Mouse (Mus musculus) heart, embryonic 14.5 days (tissue): ENCODE data around the gene Lyve1. TPM values are rescaled to one million over a fixed set of nuclear protein-coding genes. Genes with fewer than 3 reads are reported as not detected.

ENCODE experiments used
- ATAC-seq: fragments of 200-750 bp; cut with Nextera tagmentation; 2 replicates; pipeline ENCODE4 v1.8.0; 2017; ENCODE audit warnings: low read depth, moderate TSS enrichment; ENCODE audit not compliant: insufficient number of reproducible peaks, insufficient read depth, low FRiP score
- H3K27ac ChIP-seq, 2 experiments: fragments of 200-500 bp in 1 of 2; fragments of 300-500 bp in 1 of 2; sonication (generic) in 1 of 2; replicated peaks in 1 of 2; 2 replicates each; pipeline ENCODE4 v1.5.1; 2012 to 2014; ENCODE audit warnings: low read depth in 2 of 2, low read length in 2 of 2, control low read depth in 1 of 2, mild to moderate bottlenecking in 1 of 2, mixed read lengths in 1 of 2; ENCODE audit not compliant: control insufficient read depth in 1 of 2, insufficient read depth in 1 of 2
- H3K27me3 ChIP-seq: fragments of 300-500 bp; sonication (generic); 2 replicates; pipeline ENCODE4 v1.6.1; 2014; ENCODE audit warnings: mild to moderate bottlenecking, low read length, control low read depth; ENCODE audit not compliant: control insufficient read depth, insufficient read depth
- H3K36me3 ChIP-seq: fragments of 300-500 bp; sonication (generic); 2 replicates; pipeline ENCODE4 v1.6.1; 2014; ENCODE audit warnings: mild to moderate bottlenecking, control low read depth, low read length, mixed read lengths; ENCODE audit not compliant: control insufficient read depth, insufficient read depth
- H3K4me1 ChIP-seq, 2 experiments: fragments of 200-500 bp in 1 of 2; fragments of 300-500 bp in 1 of 2; sonication (generic) in 1 of 2; 2 replicates each; pipeline ENCODE4 v1.6.1; 2012 to 2014; ENCODE audit warnings: low read length in 2 of 2, control low read depth in 1 of 2, mixed read lengths in 1 of 2; ENCODE audit not compliant: control insufficient read depth in 2 of 2, insufficient read depth in 2 of 2
- H3K4me2 ChIP-seq: fragments of 300-500 bp; sonication (generic); 2 replicates; pipeline ENCODE4 v1.6.1; 2014; ENCODE audit warnings: mild to moderate bottlenecking, low read length
- H3K4me3 ChIP-seq, 2 experiments: fragments of 200-500 bp in 1 of 2; fragments of 300-500 bp in 1 of 2; sonication (generic) in 1 of 2; 2 replicates each; pipeline ENCODE4 v1.5.1; 2012 to 2014; ENCODE audit warnings: low read length in 2 of 2, mild to moderate bottlenecking in 2 of 2, control low read depth in 1 of 2, low read depth in 1 of 2, moderate library complexity in 1 of 2; ENCODE audit not compliant: control insufficient read depth in 1 of 2, insufficient read depth in 1 of 2
- H3K9ac ChIP-seq: fragments of 300-500 bp; sonication (generic); 2 replicates; pipeline ENCODE4 v1.6.1; 2014; ENCODE audit warnings: mild to moderate bottlenecking, low read length
- H3K9me3 ChIP-seq: fragments of 300-500 bp; sonication (generic); 2 replicates; pipeline ENCODE4 v1.6.1; 2016; ENCODE audit warnings: low read length, control low read depth; ENCODE audit not compliant: control insufficient read depth
- WGBS: fragments of 180-500 bp; shearing (Covaris S2); extraction: QIAGEN DNeasy Blood & Tissue Kit; methylation state at CpG from one replicate; pipeline ENCODE4 v1.1.7; 2014; 5-methylcytosine and 5-hydroxymethylcytosine counted together
- polyA plus RNA-seq: library from polyadenylated mRNA; unstranded; fragments of >200 nt; fragmentation: Nextera tagmentation; extraction: Ambion mirVana; gene quantifications from 2 replicates; pipeline ENCODE4 v1.2.1, GENCODE M21; 2014

Lyve1 gene
- polyA plus RNA-seq, 1 experiment from 2014 or later: 5.7 TPM

DNA sequence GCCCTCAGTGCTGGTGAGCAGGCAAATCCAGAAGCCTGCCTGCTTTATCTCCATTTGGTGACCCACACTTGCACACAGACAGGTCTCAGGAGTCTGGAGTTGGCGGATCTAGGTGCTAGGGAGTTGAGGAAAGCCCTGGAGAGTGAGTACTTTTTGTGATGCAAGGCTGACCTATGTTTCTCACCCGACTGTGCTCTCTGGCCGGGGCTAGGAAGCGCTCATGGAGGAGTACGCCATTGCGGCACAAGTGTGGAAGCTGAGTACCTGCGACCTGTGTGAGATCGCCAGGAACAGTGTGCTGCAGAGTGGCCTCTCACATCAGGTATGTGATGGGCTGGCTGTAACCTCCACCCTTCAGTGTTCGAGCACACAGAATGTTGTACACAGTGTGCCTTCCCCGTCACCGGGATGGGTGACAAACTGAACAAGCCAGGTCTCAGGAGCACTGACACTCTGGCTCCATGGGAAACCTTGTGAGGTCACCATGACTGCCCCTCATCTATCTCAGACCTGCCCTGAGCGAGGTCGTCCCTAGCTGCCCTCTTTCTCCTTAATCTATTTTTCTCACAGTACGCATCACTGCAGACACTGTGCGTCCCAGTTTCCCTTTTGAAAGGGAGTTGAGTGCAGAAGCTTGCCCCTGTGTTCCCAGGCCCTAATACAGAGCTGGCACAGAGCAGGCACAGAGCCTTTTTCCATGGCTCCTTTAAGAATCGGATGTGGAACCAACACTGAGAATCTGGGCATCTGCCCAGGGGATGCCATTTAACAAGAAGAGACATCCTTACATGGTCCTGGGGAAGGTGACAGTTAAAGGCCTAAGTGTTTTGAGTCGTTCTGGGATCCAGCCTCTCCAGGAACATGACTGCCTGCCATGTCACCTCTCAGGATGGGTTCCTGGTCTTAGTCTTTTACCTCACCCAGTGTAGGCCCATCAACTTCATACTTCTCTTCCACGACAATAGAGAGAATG, 53.2 kb downstream of the Lyve1 start:
- WGBS: 80% methylated on average over 18 of the region's 18 CpGs
- no peak for ATAC-seq

DNA sequence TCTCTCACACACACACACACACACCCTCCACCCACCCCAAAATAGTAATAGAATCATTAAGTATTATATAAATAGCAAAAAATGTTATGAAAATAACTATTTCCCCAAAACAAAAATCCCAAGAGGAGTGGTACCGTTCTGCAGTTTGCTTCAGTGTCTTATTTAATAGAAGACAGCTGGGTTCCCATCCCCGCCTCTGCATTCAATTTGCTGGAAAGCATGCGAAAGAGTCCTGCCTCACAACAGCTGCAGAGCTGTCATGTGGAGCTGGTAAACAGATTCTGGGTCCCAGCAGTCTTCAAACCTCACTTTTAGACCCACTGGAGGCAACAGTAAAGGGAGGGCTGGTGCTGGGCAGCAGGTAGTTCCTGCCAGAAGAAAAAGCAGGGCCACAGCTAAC, 54.1 kb downstream of the Lyve1 start:
- ATAC-seq: no peak

More for the DNA sequence above, 53.2 kb downstream of the Lyve1 start:
- Histone ChIP-seq H3K27me3 (no peaks in the 10 kb centered on the region), H3K9me3 (no peaks in the 10 kb centered on the region), H3K4me1 (peaks cover 2 to 14% of the 10 kb centered on the region in 2 experiments; a peak in 3 of 4 replicates), H3K4me3 (no peak overlapping the region), H3K36me3 (peaks cover 54% of the 10 kb centered on the region), H3K27ac (no peak overlapping the region), H3K9ac (no peak overlapping the region), H3K4me2 (no peak overlapping the region)

DNA sequence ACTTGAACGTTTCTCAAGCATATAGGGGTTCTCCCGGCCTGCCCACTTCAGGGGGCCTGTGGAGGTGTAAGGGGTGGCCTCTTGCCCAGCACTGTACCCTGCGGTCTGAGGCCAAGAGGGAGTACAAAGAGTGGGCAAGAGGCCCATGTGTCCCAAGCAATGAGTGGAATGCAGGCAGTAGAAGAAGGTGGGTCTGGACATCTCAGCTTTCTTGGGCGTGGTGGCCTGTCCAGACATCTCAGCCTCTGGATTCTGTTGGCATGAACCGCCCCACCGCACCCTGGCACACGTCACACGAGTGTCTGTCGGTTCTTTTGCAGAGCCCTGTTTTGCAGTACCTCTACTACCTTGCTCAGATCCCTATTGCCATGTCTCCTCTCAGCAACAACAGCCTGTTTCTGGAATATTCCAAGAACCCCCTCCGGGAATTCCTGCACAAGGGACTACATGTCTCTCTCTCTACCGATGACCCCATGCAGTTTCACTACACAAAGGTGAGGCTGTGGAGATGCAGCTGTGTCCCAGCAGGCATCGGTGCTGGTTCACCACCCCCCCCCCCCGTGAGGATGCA, 55.5 kb downstream of the Lyve1 start:
- no peaks in the 10 kb centered on the region for H3K27me3 ChIP-seq
- no peak overlapping the region for H3K9ac ChIP-seq
- no peak for ATAC-seq
- no peak overlapping the region for H3K4me2 ChIP-seq
- no peak overlapping the region for H3K27ac ChIP-seq
- H3K4me3 ChIP-seq: no peak overlapping the region
- H3K36me3 ChIP-seq: peaks cover 42% of the 10 kb centered on the region
- H3K4me1 ChIP-seq: peaks cover 2 to 17% of the 10 kb centered on the region in 2 experiments; a peak in 3 of 4 replicates
- 81% methylated on average over 13 of the region's 13 CpGs for WGBS
- H3K9me3 ChIP-seq: no peaks in the 10 kb centered on the region

More for the DNA sequence above, 54.1 kb downstream of the Lyve1 start:
- Histone ChIP-seq H3K4me3 (no peak overlapping the region), H3K27ac (no peak overlapping the region), H3K9ac (no peak overlapping the region), H3K36me3 (peaks cover 47% of the 10 kb centered on the region), H3K9me3 (no peaks in the 10 kb centered on the region), H3K4me2 (no peak overlapping the region), H3K27me3 (no peaks in the 10 kb centered on the region), H3K4me1 (peaks cover 2 to 17% of the 10 kb centered on the region in 2 experiments; a peak in 3 of 4 replicates)
- 76% methylated on average over 3 of the region's 3 CpGs for WGBS

DNA sequence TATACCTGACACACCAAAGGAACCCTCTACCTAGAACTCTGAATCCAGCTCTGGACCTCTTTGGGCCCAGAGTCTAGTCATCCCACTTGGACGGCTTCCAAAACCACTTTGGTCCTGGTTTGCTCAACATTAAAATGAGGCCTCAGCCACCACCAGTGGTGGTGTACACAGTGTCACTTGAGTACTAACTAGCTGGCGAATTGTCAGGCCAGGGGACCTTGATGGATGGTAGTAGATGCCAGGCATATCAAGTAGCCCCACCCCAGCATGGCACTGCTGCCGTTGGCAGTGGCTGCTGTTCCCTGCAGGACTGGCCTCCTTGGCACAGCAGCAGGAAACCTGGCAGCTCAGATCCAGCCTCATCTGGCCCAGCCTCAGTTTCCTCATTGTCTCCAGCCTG, 58.8 kb downstream of the Lyve1 start:
- H3K9me3 ChIP-seq: no peaks in the 10 kb centered on the region
- H3K4me1 ChIP-seq: peaks cover 2 to 9% of the 10 kb centered on the region in 2 experiments; a peak in 2 of 4 replicates
- no peak overlapping the region for H3K27ac ChIP-seq
- H3K36me3 ChIP-seq: peaks cover 19% of the 10 kb centered on the region; the same call in 1 of the 2 replicates
- 67% methylated on average over 3 of the region's 3 CpGs for WGBS
- H3K4me2 ChIP-seq: no peak overlapping the region
- H3K9ac ChIP-seq: no peak overlapping the region
- ATAC-seq: no peak
- H3K27me3 ChIP-seq: no peaks in the 10 kb centered on the region
- H3K4me3 ChIP-seq: no peak overlapping the region

DNA sequence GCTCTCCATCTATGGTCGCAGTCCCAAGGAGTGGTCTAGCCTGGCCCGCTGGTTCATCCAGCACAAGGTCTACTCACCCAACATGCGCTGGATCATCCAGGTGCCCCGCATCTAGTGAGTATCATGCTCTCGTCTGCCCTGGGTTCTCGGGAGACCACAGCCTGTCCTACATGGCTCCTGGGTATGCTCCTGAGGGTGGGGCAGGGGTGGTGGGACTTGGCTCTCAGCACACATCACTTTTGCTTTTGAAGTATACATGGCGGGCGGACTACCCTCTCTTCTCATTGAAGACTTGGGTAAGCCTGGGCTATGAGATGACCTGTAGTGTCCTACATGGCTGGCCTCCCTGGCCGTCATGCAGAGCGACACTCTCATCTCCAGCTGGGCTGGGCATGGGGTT, 59.9 kb downstream of the Lyve1 start:
- Histone ChIP-seq H3K4me2 (no peak overlapping the region), H3K27ac (no peak overlapping the region), H3K36me3 (peaks cover 16% of the 10 kb centered on the region; the same call in 1 of the 2 replicates), H3K4me1 (peaks cover 2 to 9% of the 10 kb centered on the region in 2 experiments; a peak in 2 of 4 replicates), H3K4me3 (no peak overlapping the region), H3K9me3 (no peaks in the 10 kb centered on the region), H3K27me3 (no peaks in the 10 kb centered on the region), H3K9ac (no peak overlapping the region)
- no peak for ATAC-seq
- WGBS: 93% methylated on average over 9 of the region's 10 CpGs

DNA sequence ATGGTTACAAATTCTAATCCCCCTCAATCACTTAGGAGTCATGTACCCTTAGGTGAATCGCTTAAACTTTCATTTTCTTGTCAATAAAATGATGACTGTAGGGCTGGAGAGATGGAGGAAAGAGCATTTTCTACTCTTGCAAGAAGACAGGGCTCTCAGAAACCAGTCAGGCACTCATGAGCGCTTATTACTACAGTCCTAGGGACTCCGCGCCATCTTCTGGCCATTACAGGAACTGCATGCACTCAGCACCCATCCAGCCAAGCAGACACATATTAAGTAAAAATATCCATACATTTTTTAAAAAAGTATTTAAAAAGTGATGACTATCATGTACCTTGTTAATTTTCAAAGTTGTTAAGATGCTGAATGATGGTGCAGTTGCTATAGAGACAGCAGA, 62.0 kb downstream of the Lyve1 start:
- ATAC-seq: no peak
- peaks cover 0 to 4% of the 10 kb centered on the region in 2 experiments; a peak in 1 of 4 replicates for H3K4me1 ChIP-seq
- no peak overlapping the region for H3K27ac ChIP-seq
- 0 out of 2 replicates have a peak, but pooled peaks cover 13% of the 10 kb centered on the region for H3K36me3 ChIP-seq
- 0% methylated on average over 4 of the region's 4 CpGs for WGBS
- H3K9me3 ChIP-seq: no peaks in the 10 kb centered on the region
- H3K4me3 ChIP-seq: no peak overlapping the region
- no peaks in the 10 kb centered on the region for H3K27me3 ChIP-seq
- no peak overlapping the region for H3K4me2 ChIP-seq
- no peak overlapping the region for H3K9ac ChIP-seq
